Mouse (Mus musculus) midbrain, embryonic 15.5 days (tissue): Measurements from ENCODE around the gene Ankdd1b. TPM values are rescaled to one million over a fixed set of nuclear protein-coding genes. Genes with fewer than 3 reads are reported as not detected.

ENCODE experiments used
- ATAC-seq: fragments of 200-750 bp; cut with Nextera tagmentation; replicated peaks from 2 replicates; pipeline ENCODE4 v1.8.0; 2017; ENCODE audit warnings: moderate TSS enrichment
- H3K27ac ChIP-seq: fragments of 300-500 bp; sonication (generic); 2 replicates; pipeline ENCODE4 v1.5.1; 2015; ENCODE audit warnings: mild to moderate bottlenecking, inconsistent platforms
- H3K27me3 ChIP-seq: fragments of 300-500 bp; sonication (generic); replicated peaks from 2 replicates; pipeline ENCODE4 v1.6.1; 2015; ENCODE audit warnings: inconsistent platforms
- H3K36me3 ChIP-seq: fragments of 300-500 bp; sonication (generic); replicated peaks from 2 replicates; pipeline ENCODE4 v1.6.1; 2015; ENCODE audit warnings: inconsistent platforms
- H3K4me1 ChIP-seq: fragments of 300-500 bp; sonication (generic); 2 replicates; pipeline ENCODE4 v1.6.1; 2015; ENCODE audit warnings: inconsistent platforms
- H3K4me2 ChIP-seq: fragments of 300-500 bp; sonication (generic); 2 replicates; pipeline ENCODE4 v1.6.1; 2015; ENCODE audit warnings: inconsistent platforms, mild to moderate bottlenecking, moderate library complexity
- H3K4me3 ChIP-seq: fragments of 300-500 bp; sonication (generic); 2 replicates; pipeline ENCODE4 v1.5.1; 2015; ENCODE audit warnings: mild to moderate bottlenecking, inconsistent platforms
- H3K9ac ChIP-seq: fragments of 300-500 bp; sonication (generic); 2 replicates; pipeline ENCODE4 v1.6.1; 2015; ENCODE audit warnings: mild to moderate bottlenecking, inconsistent platforms
- H3K9me3 ChIP-seq: fragments of 300-500 bp; sonication (generic); 2 replicates; pipeline ENCODE4 v1.6.1; 2016; ENCODE audit warnings: inconsistent platforms
- WGBS: fragments of 180-500 bp; shearing (Covaris S2); methylation state at CpG from one replicate; pipeline ENCODE4 v1.1.7; 2015; ENCODE audit warnings: mixed read lengths; 5-methylcytosine and 5-hydroxymethylcytosine counted together
- polyA plus RNA-seq: library from polyadenylated mRNA; unstranded; fragments of >200 nt; fragmentation: Nextera tagmentation; extraction: Ambion mirVana; gene quantifications from 2 replicates; pipeline ENCODE4 v1.2.1, GENCODE M21; 2015

The Ankdd1b gene
- polyA plus RNA-seq, 1 experiment from 2014 or later: not detected

DNA sequence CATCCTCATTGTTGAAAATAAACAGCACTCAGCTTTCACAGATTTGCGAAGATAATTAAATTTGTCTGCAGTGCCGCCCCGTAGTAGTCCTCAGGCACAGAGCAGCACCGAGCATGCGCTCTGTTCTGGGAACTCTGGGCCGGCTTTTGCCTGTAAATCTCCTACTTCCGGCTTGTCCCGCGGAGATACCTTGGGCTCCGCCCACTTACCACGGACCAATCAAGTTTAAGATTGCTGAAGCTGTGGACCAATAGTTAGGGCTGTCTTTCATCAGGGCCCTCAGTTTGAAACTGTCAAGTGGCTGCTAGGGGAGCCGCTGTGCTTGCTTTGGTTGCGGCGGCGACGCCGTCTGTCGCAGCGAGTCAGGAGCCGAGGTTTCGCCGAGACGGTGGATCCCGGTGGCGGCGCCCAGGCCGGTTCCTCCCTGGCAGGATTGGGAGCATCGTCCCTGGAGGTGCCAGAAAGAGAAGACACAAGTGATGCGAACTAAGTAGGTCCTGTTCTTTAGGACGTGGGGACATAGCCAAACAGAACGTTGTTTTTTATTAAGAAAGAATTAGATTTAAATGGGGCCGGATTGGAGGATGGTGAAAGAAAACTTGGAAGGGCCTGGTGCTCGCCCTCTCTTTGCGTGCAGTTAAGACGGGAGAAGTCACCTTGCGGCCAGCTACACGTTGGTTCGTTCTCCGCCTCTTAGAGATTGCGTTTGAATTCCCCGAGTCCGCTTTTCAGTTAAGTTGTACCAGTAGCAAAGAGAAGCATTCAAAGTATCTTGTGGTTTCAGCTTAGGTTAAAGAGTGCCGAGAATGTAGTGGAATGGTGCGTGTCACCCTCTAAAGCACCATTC lies 82.7 kb downstream of the Ankdd1b start, which contains the start of gene Poc5:
Gene Poc5, plus strand, starts transcription at position 253 of the 847 bp plus-strand sequence.
- H3K27ac ChIP-seq: peak within 1 kb of the TSS; percentile 72
- peak within 1 kb of the TSS; percentile 66 for H3K9ac ChIP-seq
- H3K36me3 ChIP-seq: peaks cover 22% of the 10 kb centered on the region
- WGBS: under 1% methylated on average over 44 of the region's 44 CpGs
- peak within 1 kb of the TSS; percentile 63 for H3K4me2 ChIP-seq
- no peaks in the 10 kb centered on the region for H3K27me3 ChIP-seq
- H3K4me3 ChIP-seq: peak within 1 kb of the TSS; percentile 75
- H3K4me1 ChIP-seq: peaks cover 13% of the 10 kb centered on the region
- peak; percentile 100 for ATAC-seq
- H3K9me3 ChIP-seq: no peaks in the 10 kb centered on the region

DNA sequence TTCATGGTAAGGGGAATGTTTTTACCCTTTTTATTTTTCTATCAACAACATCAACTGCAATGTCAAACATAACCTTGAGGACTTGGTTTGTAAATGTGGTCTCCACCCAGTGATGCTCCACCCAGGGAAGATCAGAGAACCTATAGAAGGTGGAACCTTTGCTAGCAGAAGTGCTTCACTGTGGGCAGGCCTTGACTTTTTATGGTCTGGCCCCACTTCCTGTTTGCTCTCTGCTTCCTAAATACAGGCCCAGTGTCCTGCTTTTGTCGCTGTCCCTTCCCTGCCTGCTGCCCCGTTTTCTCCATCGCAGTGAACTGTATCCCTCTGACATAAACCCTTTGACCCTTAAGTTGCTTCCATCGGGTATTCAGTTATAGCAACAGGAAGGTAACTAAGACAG lies 93.1 kb downstream of the Ankdd1b start:
- Histone ChIP-seq H3K27me3 (no peaks in the 10 kb centered on the region), H3K27ac (no peak overlapping the region), H3K4me2 (no peak overlapping the region), H3K9ac (no peak overlapping the region), H3K4me3 (no peak overlapping the region), H3K36me3 (no peaks in the 10 kb centered on the region), H3K9me3 (no peaks in the 10 kb centered on the region), H3K4me1 (no peaks in the 10 kb centered on the region)
- 80% methylated on average over 4 of the region's 4 CpGs for WGBS
- ATAC-seq: no peak

DNA sequence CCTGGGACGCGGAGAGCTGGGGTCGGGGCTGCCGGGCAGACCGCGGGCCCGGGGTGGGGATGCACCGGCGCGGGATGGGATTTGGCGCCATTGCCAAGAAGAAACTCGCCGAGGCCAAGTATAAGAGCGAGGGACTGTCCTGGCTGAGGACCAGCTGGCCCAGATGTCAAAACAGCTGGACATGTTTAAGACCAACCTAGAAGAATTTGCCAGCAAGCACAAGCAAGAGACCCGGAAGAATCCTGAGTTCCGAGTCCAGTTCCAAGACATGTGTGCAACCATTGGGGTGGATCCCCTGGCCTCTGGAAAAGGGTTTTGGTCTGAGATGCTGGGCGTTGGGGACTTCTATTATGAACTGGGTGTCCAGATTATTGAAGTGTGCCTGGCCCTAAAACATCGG lies 94.1 kb downstream of the Ankdd1b start:
- H3K27me3 ChIP-seq: no peaks in the 10 kb centered on the region
- no peak overlapping the region for H3K4me3 ChIP-seq
- ATAC-seq: no peak
- no peak overlapping the region for H3K27ac ChIP-seq
- H3K36me3 ChIP-seq: no peaks in the 10 kb centered on the region
- no peaks in the 10 kb centered on the region for H3K4me1 ChIP-seq
- no peaks in the 10 kb centered on the region for H3K9me3 ChIP-seq
- H3K4me2 ChIP-seq: no peak overlapping the region
- no peak overlapping the region for H3K9ac ChIP-seq
- 93% methylated on average over 18 of the region's 18 CpGs for WGBS

DNA sequence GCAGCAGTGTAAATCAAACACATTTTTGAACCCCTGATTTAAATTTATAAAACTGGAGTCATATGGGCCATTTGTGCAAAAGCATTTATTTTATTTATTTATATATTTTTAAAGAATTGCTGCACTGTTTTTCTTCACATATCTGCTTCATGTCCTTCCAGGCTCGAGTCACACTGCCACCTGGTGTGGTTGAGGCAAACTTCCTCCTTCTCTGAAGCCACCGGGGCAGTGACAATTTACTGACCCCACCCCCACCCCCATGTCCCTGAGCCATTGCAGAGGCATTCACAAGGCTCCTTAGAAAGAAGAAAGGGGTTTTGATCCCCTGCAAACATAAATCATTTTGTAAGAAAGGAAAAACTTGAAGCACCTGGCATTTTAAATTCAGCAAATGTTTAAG lies 95.5 kb downstream of the Ankdd1b start:
- Histone ChIP-seq H3K4me1 (no peaks in the 10 kb centered on the region), H3K4me3 (no peak overlapping the region), H3K36me3 (no peaks in the 10 kb centered on the region), H3K9ac (no peak overlapping the region), H3K27ac (no peak overlapping the region), H3K27me3 (no peaks in the 10 kb centered on the region), H3K9me3 (no peaks in the 10 kb centered on the region), H3K4me2 (no peak overlapping the region)
- no peak for ATAC-seq
- WGBS: 8% methylated on average over 2 of the region's 2 CpGs

Other genes with a start within 250 kb of the Ankdd1b start
- gene Poc5, start 82.9 kb downstream of the Ankdd1b start, polyA plus RNA-seq: 17.6 and 19.5 TPM in 2 replicates
- not detected in 2 replicates for gene Gm17622, start 19.5 kb upstream of the Ankdd1b start, polyA plus RNA-seq
- 7.0 and 7.6 TPM in 2 replicates for gene Polk, start 71.4 kb upstream of the Ankdd1b start, polyA plus RNA-seq
- gene Col4a3bp, start 71.4 kb upstream of the Ankdd1b start, polyA plus RNA-seq: 7.7 and 9.2 TPM in 2 replicates
- gene Hmgcr, start 199.7 kb upstream of the Ankdd1b start, polyA plus RNA-seq: 184 and 196 TPM in 2 replicates